In genomic region chr8:113489436-113490107, GRCm38 (mm10) we compare ENCODE assay signal across 29 mouse cellular contexts.
A peak's percentile ranks its signal among the peaks of the same experiment; 100 is the strongest.
DNase-seq lines count a peak whose midpoint lies in the region; ATAC-seq and TF ChIP-seq lines count a peak whose summit lies in the region.
"Had no signal": no experiment of that assay in that cellular context is flagged by ENCODE, and none has a peak within 500 bp of the region (broad histone marks: within the 10 kb centered on the region; RNA-seq: fewer than 3 reads in every experiment).

No protein-coding gene starts in this region.

- H3K9ac ChIP-seq in hindbrain, postnatal 0 days (replicated peaks; ENCODE audit: low read length): no peak overlapping the region
- H3K9ac ChIP-seq in hindbrain, embryonic 16.5 days (ENCODE audit: low read depth, low read length): no peak overlapping the region
- no peak overlapping the region for H3K9ac ChIP-seq in midbrain, embryonic 14.5 days (replicated peaks; ENCODE audit: low read length)
- H3K9ac ChIP-seq in midbrain, embryonic 11.5 days (ENCODE audit: low read length): no peak overlapping the region
- H3K9ac ChIP-seq: embryonic facial prominence, embryonic 13.5 days; forebrain, embryonic 13.5 days; hindbrain, embryonic 13.5 days had no signal

- no peaks in the 10 kb centered on the region for H3K36me3 ChIP-seq in hindbrain, postnatal 0 days (ENCODE audit: insufficient read depth, low read length)
- H3K36me3 ChIP-seq in hindbrain, embryonic 16.5 days (ENCODE audit: control insufficient read depth, insufficient read depth, low read length): no peaks in the 10 kb centered on the region
- H3K36me3 ChIP-seq in midbrain, embryonic 14.5 days (ENCODE audit: control insufficient read depth, insufficient read depth, low read length): no peaks in the 10 kb centered on the region
- H3K36me3 ChIP-seq in midbrain, embryonic 11.5 days (ENCODE audit: control insufficient read depth, insufficient read depth, low read length): no peaks in the 10 kb centered on the region
- H3K36me3 ChIP-seq: embryonic facial prominence, embryonic 10.5 days; embryonic facial prominence, embryonic 13.5 days; forebrain, embryonic 10.5 days; hindbrain, embryonic 10.5 days; hindbrain, embryonic 13.5 days had no signal

- peak; percentile 59 for TF ChIP-seq CTCF in hindbrain, postnatal 0 days (IDR thresholded peaks at IDR 0.05; ENCODE audit: low read depth)

- no peaks in the 10 kb centered on the region for H3K9me3 ChIP-seq in hindbrain, postnatal 0 days (ENCODE audit: low read length)
- H3K9me3 ChIP-seq in hindbrain, embryonic 16.5 days (ENCODE audit: control insufficient read depth, low read length): no peaks in the 10 kb centered on the region
- H3K9me3 ChIP-seq in midbrain, embryonic 14.5 days (ENCODE audit: control insufficient read depth, low read length): no peaks in the 10 kb centered on the region; the same call in 1 of the 2 replicates
- H3K9me3 ChIP-seq in midbrain, embryonic 11.5 days (ENCODE audit: control insufficient read depth, low read length): no peaks in the 10 kb centered on the region
- H3K9me3 ChIP-seq: embryonic facial prominence, embryonic 10.5 days; embryonic facial prominence, embryonic 13.5 days; forebrain, embryonic 10.5 days; forebrain, embryonic 13.5 days; hindbrain, embryonic 10.5 days; hindbrain, embryonic 13.5 days had no signal

- H3K27me3 ChIP-seq in hindbrain, postnatal 0 days (ENCODE audit: insufficient read depth, low read length): no peaks in the 10 kb centered on the region
- no peaks in the 10 kb centered on the region for H3K27me3 ChIP-seq in hindbrain, embryonic 16.5 days (replicated peaks; ENCODE audit: control insufficient read depth, insufficient read depth, low read length)
- no peaks in the 10 kb centered on the region for H3K27me3 ChIP-seq in midbrain, embryonic 14.5 days (ENCODE audit: control insufficient read depth, insufficient read depth, low read length)
- H3K27me3 ChIP-seq in midbrain, embryonic 11.5 days (ENCODE audit: control insufficient read depth, insufficient read depth, low read length): no peaks in the 10 kb centered on the region
- H3K27me3 ChIP-seq: embryonic facial prominence, embryonic 13.5 days; forebrain, embryonic 13.5 days; hindbrain, embryonic 13.5 days had no signal

- no peak overlapping the region for H3K27ac ChIP-seq in hindbrain, postnatal 0 days
- H3K27ac ChIP-seq in hindbrain, embryonic 16.5 days (ENCODE audit: low read depth, low read length): no peak overlapping the region
- no peak overlapping the region for H3K27ac ChIP-seq in midbrain, embryonic 14.5 days (replicated peaks; ENCODE audit: low read depth, low read length)
- H3K27ac ChIP-seq in midbrain, embryonic 11.5 days (ENCODE audit: low read depth, low read length): no peak overlapping the region
- H3K27ac ChIP-seq: embryonic facial prominence, embryonic 10.5 days; embryonic facial prominence, embryonic 13.5 days; forebrain, embryonic 10.5 days; forebrain, embryonic 13.5 days; heart, adult 2 months; hindbrain, embryonic 10.5 days; hindbrain, embryonic 13.5 days had no signal

- no peak overlapping the region for H3K4me2 ChIP-seq in hindbrain, postnatal 0 days (ENCODE audit: low read depth, low read length)
- no peak overlapping the region for H3K4me2 ChIP-seq in hindbrain, embryonic 16.5 days (ENCODE audit: low read length)
- no peak overlapping the region for H3K4me2 ChIP-seq in midbrain, embryonic 14.5 days (ENCODE audit: low read length)
- no peak overlapping the region for H3K4me2 ChIP-seq in midbrain, embryonic 11.5 days
- H3K4me2 ChIP-seq: embryonic facial prominence, embryonic 13.5 days; forebrain, embryonic 13.5 days; heart, embryonic 11.5 days; hindbrain, embryonic 13.5 days had no signal

- H3K4me1 ChIP-seq in hindbrain, postnatal 0 days (ENCODE audit: insufficient read depth, low read length): no peaks in the 10 kb centered on the region
- H3K4me1 ChIP-seq in hindbrain, embryonic 16.5 days (ENCODE audit: control insufficient read depth, insufficient read depth, low read depth, low read length): no peaks in the 10 kb centered on the region
- no peaks in the 10 kb centered on the region for H3K4me1 ChIP-seq in midbrain, embryonic 14.5 days (ENCODE audit: control insufficient read depth, insufficient read depth, low read length)
- H3K4me1 ChIP-seq in midbrain, embryonic 11.5 days (ENCODE audit: control insufficient read depth, insufficient read depth, low read length): no peaks in the 10 kb centered on the region
- H3K4me1 ChIP-seq: embryonic facial prominence, embryonic 10.5 days; embryonic facial prominence, embryonic 13.5 days; forebrain, embryonic 10.5 days; forebrain, embryonic 13.5 days; hindbrain, embryonic 10.5 days; hindbrain, embryonic 13.5 days had no signal

- no peak for ATAC-seq in hindbrain, postnatal 0 days
- no peak for ATAC-seq in hindbrain, embryonic 16.5 days
- no peak for ATAC-seq in midbrain, embryonic 14.5 days (ENCODE audit: low FRiP score, low TSS enrichment)
- ATAC-seq in midbrain, embryonic 11.5 days (ENCODE audit: low FRiP score): no peak
- no peak for ATAC-seq in erythroblast, adult 5-6 weeks (replicated peaks; ENCODE audit: low FRiP score, poor library complexity, severe bottlenecking)
- ATAC-seq: CD4-positive, CD25-positive, alpha-beta regulatory T cell, adult 4 months; forebrain, embryonic 13.5 days; intestine, postnatal 0 days; Patski had no signal

- no peak overlapping the region for H3K4me3 ChIP-seq in hindbrain, postnatal 0 days (ENCODE audit: low read length)
- no peak overlapping the region for H3K4me3 ChIP-seq in hindbrain, embryonic 16.5 days (ENCODE audit: low read length)
- no peak overlapping the region for H3K4me3 ChIP-seq in midbrain, embryonic 14.5 days (replicated peaks; ENCODE audit: low read depth, low read length)
- no peak overlapping the region for H3K4me3 ChIP-seq in midbrain, embryonic 11.5 days (ENCODE audit: low read depth, low read length)
- H3K4me3 ChIP-seq: embryonic facial prominence, embryonic 10.5 days; embryonic facial prominence, embryonic 13.5 days; forebrain, embryonic 10.5 days; forebrain, embryonic 13.5 days; heart, adult 2 months; hindbrain, embryonic 10.5 days; hindbrain, embryonic 13.5 days had no signal

- 85% methylated on average over 2 of the region's 2 CpGs for WGBS in hindbrain, postnatal 0 days
- WGBS in hindbrain, embryonic 16.5 days: 86% methylated on average over 2 of the region's 2 CpGs
- whole genome bisulfite sequencing in midbrain, embryonic 14.5 days: 88% methylated on average over 2 of the region's 2 CpGs
- 79% methylated on average over 2 of the region's 2 CpGs for WGBS in midbrain, embryonic 11.5 days

- peak; percentile 33 for DNase-seq in hindbrain, postnatal 0 days (ENCODE audit: low spot score)
- DNase-seq in midbrain, embryonic 14.5 days: peak; percentile 35
- DNase-seq in midbrain, embryonic 11.5 days (ENCODE audit: low spot score, missing footprints): no peak
- DNase-seq in R1 (ENCODE audit: low read depth, low spot score): peak; percentile 77
- peak; percentile 68 for DNase-seq in ZHBTc4 (ENCODE audit: low read depth, low spot score)
- DNase-seq in embryo, embryonic 10.5 days (ENCODE audit: low spot score): no peak
- DNase-seq: adrenal gland, postnatal 10 days; adrenal gland, postnatal 36 days; cerebellum, adult 11 months; cerebellum, adult 2 months; cerebellum, adult 9-11 months; cerebellum, postnatal 25 days; embryo, embryonic 11 days; gastrocnemius, postnatal 36 days; heart, adult 2 months; heart, postnatal 10 days; heart, postnatal 36 days had no signal

Comparison
In these comparisons a context has a peak if more than half of its experiments do, and no peak if none do; other contexts are left out.
1. DNase-seq: peak in hindbrain, postnatal 0 days (single experiment), midbrain, embryonic 14.5 days (single experiment), R1 (single experiment) and ZHBTc4 (single experiment); none in midbrain, embryonic 11.5 days (single experiment) and embryo, embryonic 10.5 days (single experiment).